Mouse (Mus musculus): ENCODE measurements around the gene Tada3. TPM values are rescaled to one million over a fixed set of nuclear protein-coding genes. Genes with fewer than 3 reads are reported as not detected.

Tada3 gene
- polyA plus RNA-seq, 1 experiment, result 41.0 TPM

- H3K4me1 ChIP-seq (ENCODE audit: control insufficient read depth, insufficient read depth, low read length), result peaks cover 3% of the 10 kb centered on the region
- H3K4me3 ChIP-seq (ENCODE audit: low read depth, low read length), result peak overlapping the region; percentile 59
- peak overlapping the region; percentile 72 for H3K9ac ChIP-seq (ENCODE audit: low read depth, poor library complexity, severe bottlenecking)
- TF ChIP-seq EP300 (IDR thresholded peaks at IDR 0.05; ENCODE audit: insufficient read depth, low read depth, low read length), result no peak
- no peak for TF ChIP-seq CTCF (IDR thresholded peaks at IDR 0.05; ENCODE audit: low read depth, low read length)
- TF ChIP-seq POLR2A (IDR thresholded peaks at IDR 0.05; ENCODE audit: insufficient read depth, low read length), result no peak
- H3K27me3 ChIP-seq (ENCODE audit: control insufficient read depth, insufficient read depth, low read length, poor library complexity, severe bottlenecking), result no peaks in the 10 kb centered on the region
- H3K27ac ChIP-seq (ENCODE audit: insufficient read depth, low read length), result no peak overlapping the region
- peaks cover 18% of the 10 kb centered on the region for H3K36me3 ChIP-seq (ENCODE audit: control insufficient read depth, insufficient read depth, low read length, poor library complexity, severe bottlenecking)
- no peaks in the 10 kb centered on the region for H3K9me3 ChIP-seq (replicated peaks; ENCODE audit: control insufficient read depth, insufficient read depth, low read length, poor library complexity, severe bottlenecking)
Observed at GRCm38 (mm10) chr6:113392015-113392386, 14.3 kb upstream of the Tada3 start.

- Histone ChIP-seq H3K4me3 (ENCODE audit: low read depth, low read length) (no peak overlapping the region), H3K4me1 (ENCODE audit: control insufficient read depth, insufficient read depth, low read length) (no peaks in the 10 kb centered on the region), H3K9me3 (replicated peaks; ENCODE audit: control insufficient read depth, insufficient read depth, low read length, poor library complexity, severe bottlenecking) (no peaks in the 10 kb centered on the region), H3K27me3 (ENCODE audit: control insufficient read depth, insufficient read depth, low read length, poor library complexity, severe bottlenecking) (no peaks in the 10 kb centered on the region), H3K36me3 (ENCODE audit: control insufficient read depth, insufficient read depth, low read length, poor library complexity, severe bottlenecking) (peaks cover 28% of the 10 kb centered on the region), H3K9ac (ENCODE audit: low read depth, poor library complexity, severe bottlenecking) (no peak overlapping the region), H3K27ac (ENCODE audit: insufficient read depth, low read length) (no peak overlapping the region)
- TF ChIP-seq POLR2A (IDR thresholded peaks at IDR 0.05; ENCODE audit: insufficient read depth, low read length) (no peak), EP300 (IDR thresholded peaks at IDR 0.05; ENCODE audit: insufficient read depth, low read depth, low read length) (no peak), CTCF (IDR thresholded peaks at IDR 0.05; ENCODE audit: low read depth, low read length) (no peak)
Observed at GRCm38 (mm10) chr6:113390715-113391114, 13.0 kb upstream of the Tada3 start.

DNA sequence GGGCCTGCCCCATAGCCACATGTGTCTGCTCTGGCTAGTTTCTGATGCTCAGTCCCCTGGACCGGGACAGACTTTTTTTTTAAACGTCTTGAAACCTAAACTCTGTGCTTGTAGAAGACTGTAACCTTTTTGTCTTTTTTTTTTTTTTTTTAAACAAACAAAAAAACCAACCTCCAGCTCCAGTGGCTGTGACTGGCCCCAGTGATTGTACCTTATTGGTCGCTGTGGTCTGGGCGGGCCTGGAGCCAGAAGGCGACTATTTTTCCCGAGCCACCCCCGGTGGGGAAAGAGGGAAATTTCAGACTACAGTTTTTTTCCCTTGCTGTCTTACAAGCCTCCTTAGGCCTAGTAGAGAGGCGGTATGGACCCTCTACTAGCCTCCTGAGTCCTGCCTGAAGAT, 11.3 kb upstream of the Tada3 start, which contains the start of gene Ttll3:
TSS of gene Ttll3 (plus strand) at position 301 of the 400 bp plus-strand sequence.
- H3K9ac ChIP-seq (ENCODE audit: low read depth, poor library complexity, severe bottlenecking), result no peak within 1 kb of the TSS
- H3K4me1 ChIP-seq (ENCODE audit: control insufficient read depth, insufficient read depth, low read length), result no peaks in the 10 kb centered on the region
- H3K4me3 ChIP-seq (ENCODE audit: low read depth, low read length), result no peak within 1 kb of the TSS
- no peaks in the 10 kb centered on the region for H3K9me3 ChIP-seq (replicated peaks; ENCODE audit: control insufficient read depth, insufficient read depth, low read length, poor library complexity, severe bottlenecking)
- TF ChIP-seq CTCF (IDR thresholded peaks at IDR 0.05; ENCODE audit: low read depth, low read length) (no peak), EP300 (IDR thresholded peaks at IDR 0.05; ENCODE audit: insufficient read depth, low read depth, low read length) (no peak), POLR2A (IDR thresholded peaks at IDR 0.05; ENCODE audit: insufficient read depth, low read length) (no peak)
- H3K27ac ChIP-seq (ENCODE audit: insufficient read depth, low read length), result no peak within 1 kb of the TSS
- H3K27me3 ChIP-seq (ENCODE audit: control insufficient read depth, insufficient read depth, low read length, poor library complexity, severe bottlenecking), result no peaks in the 10 kb centered on the region
- peaks cover 46% of the 10 kb centered on the region for H3K36me3 ChIP-seq (ENCODE audit: control insufficient read depth, insufficient read depth, low read length, poor library complexity, severe bottlenecking)

DNA sequence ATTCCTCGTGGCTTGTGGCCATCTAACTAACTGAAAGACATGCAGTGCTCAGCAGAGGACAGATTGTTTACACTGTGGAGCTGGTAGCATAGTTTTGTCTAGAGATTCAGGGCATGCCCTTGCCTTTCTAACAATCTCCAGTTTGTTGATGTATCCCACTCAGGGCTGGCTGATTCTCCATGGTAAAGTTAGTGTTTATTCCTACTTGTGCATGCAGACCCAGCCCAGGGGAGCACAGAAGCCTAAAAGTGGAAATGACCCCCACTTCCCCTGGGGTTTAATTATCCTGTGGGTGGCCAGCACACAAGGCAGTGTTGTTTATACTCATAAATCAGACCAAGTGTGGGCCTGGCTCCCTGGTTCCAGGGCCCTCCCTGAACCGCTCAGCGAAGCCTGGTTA, 8.3 kb upstream of the Tada3 start:
- no peak overlapping the region for H3K4me3 ChIP-seq (ENCODE audit: low read depth, low read length)
- H3K9me3 ChIP-seq (replicated peaks; ENCODE audit: control insufficient read depth, insufficient read depth, low read length, poor library complexity, severe bottlenecking), result no peaks in the 10 kb centered on the region
- no peaks in the 10 kb centered on the region for H3K27me3 ChIP-seq (ENCODE audit: control insufficient read depth, insufficient read depth, low read length, poor library complexity, severe bottlenecking)
- no peak overlapping the region for H3K9ac ChIP-seq (ENCODE audit: low read depth, poor library complexity, severe bottlenecking)
- peaks cover 69% of the 10 kb centered on the region for H3K36me3 ChIP-seq (ENCODE audit: control insufficient read depth, insufficient read depth, low read length, poor library complexity, severe bottlenecking)
- H3K27ac ChIP-seq (ENCODE audit: insufficient read depth, low read length), result no peak overlapping the region
- H3K4me1 ChIP-seq (ENCODE audit: control insufficient read depth, insufficient read depth, low read length), result no peaks in the 10 kb centered on the region
- TF ChIP-seq CTCF (IDR thresholded peaks at IDR 0.05; ENCODE audit: low read depth, low read length) (no peak), POLR2A (IDR thresholded peaks at IDR 0.05; ENCODE audit: insufficient read depth, low read length) (no peak), EP300 (IDR thresholded peaks at IDR 0.05; ENCODE audit: insufficient read depth, low read depth, low read length) (no peak)

- H3K36me3 ChIP-seq (ENCODE audit: control insufficient read depth, insufficient read depth, low read length, poor library complexity, severe bottlenecking), result peaks cover 74% of the 10 kb centered on the region
Observed at GRCm38 (mm10) chr6:113385160-113385714, 7.6 kb upstream of the Tada3 start.

GRCm38 (mm10) chr6:113384351-113384927, 6.8 kb upstream of the Tada3 start:
- no peaks in the 10 kb centered on the region for H3K9me3 ChIP-seq (replicated peaks; ENCODE audit: control insufficient read depth, insufficient read depth, low read length, poor library complexity, severe bottlenecking)
- H3K27me3 ChIP-seq (ENCODE audit: control insufficient read depth, insufficient read depth, low read length, poor library complexity, severe bottlenecking), result no peaks in the 10 kb centered on the region
- no peaks in the 10 kb centered on the region for H3K4me1 ChIP-seq (ENCODE audit: control insufficient read depth, insufficient read depth, low read length)
- H3K27ac ChIP-seq (ENCODE audit: insufficient read depth, low read length), result no peak overlapping the region
- no peak overlapping the region for H3K4me3 ChIP-seq (ENCODE audit: low read depth, low read length)
- H3K36me3 ChIP-seq (ENCODE audit: control insufficient read depth, insufficient read depth, low read length, poor library complexity, severe bottlenecking), result peaks cover 67% of the 10 kb centered on the region
- no peak overlapping the region for H3K9ac ChIP-seq (ENCODE audit: low read depth, poor library complexity, severe bottlenecking)
- no peak for TF ChIP-seq POLR2A (IDR thresholded peaks at IDR 0.05; ENCODE audit: insufficient read depth, low read length)
- TF ChIP-seq CTCF (IDR thresholded peaks at IDR 0.05; ENCODE audit: low read depth, low read length), result no peak
- TF ChIP-seq EP300 (IDR thresholded peaks at IDR 0.05; ENCODE audit: insufficient read depth, low read depth, low read length), result no peak

More at GRCm38 (mm10) chr6:113385160-113385714, 7.6 kb upstream of the Tada3 start:
- Histone ChIP-seq H3K9me3 (replicated peaks; ENCODE audit: control insufficient read depth, insufficient read depth, low read length, poor library complexity, severe bottlenecking) (no peaks in the 10 kb centered on the region), H3K4me3 (ENCODE audit: low read depth, low read length) (no peak overlapping the region), H3K9ac (ENCODE audit: low read depth, poor library complexity, severe bottlenecking) (no peak overlapping the region), H3K27me3 (ENCODE audit: control insufficient read depth, insufficient read depth, low read length, poor library complexity, severe bottlenecking) (no peaks in the 10 kb centered on the region), H3K4me1 (ENCODE audit: control insufficient read depth, insufficient read depth, low read length) (no peaks in the 10 kb centered on the region), H3K27ac (ENCODE audit: insufficient read depth, low read length) (no peak overlapping the region)
- TF ChIP-seq EP300 (IDR thresholded peaks at IDR 0.05; ENCODE audit: insufficient read depth, low read depth, low read length) (no peak), POLR2A (IDR thresholded peaks at IDR 0.05; ENCODE audit: insufficient read depth, low read length) (no peak), CTCF (IDR thresholded peaks at IDR 0.05; ENCODE audit: low read depth, low read length) (no peak)
